Mouse (Mus musculus) myocyte (in vitro differentiated cells): ENCODE measurements around the gene Ppp1r35. TPM values are rescaled to one million over a fixed set of nuclear protein-coding genes. Genes with fewer than 3 reads are reported as not detected.

ENCODE experiments used
- H3K27me3 ChIP-seq: one replicate; pipeline ENCODE4 v1.6.1; 2011; ENCODE audit not compliant: control insufficient read depth, insufficient read depth, insufficient read length
- H3K36me3 ChIP-seq: one replicate; pipeline ENCODE4 v1.6.1; 2011; ENCODE audit not compliant: control insufficient read depth, insufficient read depth
- H3K4me2 ChIP-seq: one replicate; pipeline ENCODE4 v1.6.1; 2011; ENCODE audit warnings: low read depth, control low read depth
- H3K4me3 ChIP-seq: one replicate; pipeline ENCODE4 v1.5.1; 2011; ENCODE audit warnings: mild to moderate bottlenecking, control low read depth, moderate library complexity
- H3K79me2 ChIP-seq: one replicate; pipeline ENCODE4 v1.6.1; 2011; ENCODE audit not compliant: control insufficient read depth, insufficient read depth
- H3ac ChIP-seq: one replicate; pipeline ENCODE4 v1.6.1; 2011; ENCODE audit not compliant: control insufficient read depth, insufficient read length
- CEBPB ChIP-seq: IDR thresholded peaks from 2 replicates; pipeline ENCODE4 v1.6.1; 2011; ENCODE audit warnings: mild to moderate bottlenecking, moderate library complexity; ENCODE audit not compliant: poor library complexity, insufficient read depth, severe bottlenecking
- E2F4 ChIP-seq: IDR thresholded peaks from one replicate; pipeline ENCODE4 v1.6.1; 2011; ENCODE audit warnings: mild to moderate bottlenecking, control low read depth, moderate library complexity; ENCODE audit not compliant: insufficient read depth
- MAX ChIP-seq: IDR thresholded peaks from one replicate; pipeline ENCODE4 v1.6.1; 2011; ENCODE audit warnings: low read depth, mild to moderate bottlenecking, control low read depth
- MYOD1 ChIP-seq, 3 experiments: IDR thresholded peaks; one replicate each; pipeline ENCODE4 v1.6.1; 2011; ENCODE audit warnings: control low read depth in 2 of 3, low read depth in 2 of 3, mild to moderate bottlenecking in 2 of 3, moderate library complexity in 1 of 3; ENCODE audit not compliant: insufficient read length in 2 of 3, control insufficient read depth in 1 of 3
- MYOG ChIP-seq, 3 experiments: IDR thresholded peaks; one replicate each; pipeline ENCODE4 v1.6.1; 2011; ENCODE audit warnings: control low read depth in 2 of 3, low read depth in 2 of 3, mild to moderate bottlenecking in 2 of 3; ENCODE audit not compliant: insufficient read length in 2 of 3, control insufficient read depth in 1 of 3, insufficient read depth in 1 of 3
- POLR2A ChIP-seq: IDR thresholded peaks from one replicate; pipeline ENCODE4 v1.6.1; 2011; ENCODE audit warnings: low read depth, mild to moderate bottlenecking, control low read depth, moderate library complexity; ENCODE audit not compliant: insufficient read length
- POLR2AphosphoS2 ChIP-seq: IDR thresholded peaks from one replicate; pipeline ENCODE4 v1.6.1; 2011; ENCODE audit warnings: low read depth, control low read depth; ENCODE audit not compliant: insufficient read length
- REST ChIP-seq: IDR thresholded peaks from one replicate; pipeline ENCODE4 v1.6.1; 2011; ENCODE audit warnings: mild to moderate bottlenecking, control low read depth, moderate library complexity; ENCODE audit not compliant: insufficient read depth, insufficient read length
- SRF ChIP-seq: IDR thresholded peaks from one replicate; pipeline ENCODE4 v1.6.1; 2011; ENCODE audit warnings: low read depth; ENCODE audit not compliant: control insufficient read depth, insufficient read length
- TCF12 ChIP-seq: IDR thresholded peaks from one replicate; pipeline ENCODE4 v1.6.1; 2011; ENCODE audit warnings: mild to moderate bottlenecking, control low read depth; ENCODE audit not compliant: poor library complexity, insufficient read depth, severe bottlenecking
- TCF3 ChIP-seq: IDR thresholded peaks from one replicate; pipeline ENCODE4 v1.6.1; 2011; ENCODE audit warnings: low read depth, control low read depth; ENCODE audit not compliant: insufficient read length
- USF1 ChIP-seq: IDR thresholded peaks from one replicate; pipeline ENCODE4 v1.6.1; 2011; ENCODE audit warnings: low read depth, mild to moderate bottlenecking, control low read depth, moderate library complexity
- polyA plus RNA-seq: library from polyadenylated mRNA; unstranded; fragments of >200 nt; fragmentation: generic; extraction: Trizol; gene quantifications from one replicate; pipeline ENCODE4 v1.2.1, GENCODE M21; 2012; ENCODE audit warnings: missing spikeins

Gene Ppp1r35
- polyA plus RNA-seq, 1 experiment = 40.4 TPM

GRCm38 (mm10) chr5:137785164-137786031, 6.7 kb downstream of the Ppp1r35 start:
- no peaks in the 10 kb centered on the region for H3K27me3 ChIP-seq
- H3K36me3 ChIP-seq = peaks cover 18% of the 10 kb centered on the region
- H3ac ChIP-seq = peak overlapping the region; percentile 99
- H3K4me2 ChIP-seq = peak overlapping the region; percentile 89
- peaks cover 24% of the 10 kb centered on the region for H3K79me2 ChIP-seq
- peak overlapping the region; percentile 79 for H3K4me3 ChIP-seq
- TF ChIP-seq MYOG (IDR thresholded peaks at IDR 0.05; ENCODE audit: control insufficient read depth in 1 of 3, insufficient read depth in 1 of 3, insufficient read length in 2 of 3, low read depth in 2 of 3) = no peak
- peak; percentile 43 for TF ChIP-seq POLR2A
- TF ChIP-seq POLR2AphosphoS2 = peak; percentile 89

- TF ChIP-seq POLR2AphosphoS2 (peak; percentile 91), SRF (no peak), MYOD1 (IDR thresholded peaks at IDR 0.05; ENCODE audit: control insufficient read depth in 1 of 3, insufficient read length in 2 of 3, low read depth in 2 of 3) (peak in 1 of 3 experiments; percentile 9), POLR2A (peak; percentile 84), TCF3 (no peak), CEBPB (no peak), TCF12 (no peak), REST (no peak), E2F4 (no peak), MAX (peak; percentile 71), MYOG (IDR thresholded peaks at IDR 0.05; ENCODE audit: control insufficient read depth in 1 of 3, insufficient read depth in 1 of 3, insufficient read length in 2 of 3, low read depth in 2 of 3) (no peak), USF1 (peak; percentile 88)
- Histone ChIP-seq H3K79me2 (peaks cover 24% of the 10 kb centered on the region), H3ac (peak overlapping the region; percentile 99), H3K36me3 (peaks cover 13% of the 10 kb centered on the region), H3K4me2 (peak overlapping the region; percentile 56), H3K27me3 (no peaks in the 10 kb centered on the region), H3K4me3 (peak overlapping the region; percentile 79)
These were observed 7.7 kb downstream of the Ppp1r35 start for GRCm38 (mm10) chr5:137786109-137786942.

GRCm38 (mm10) chr5:137787151-137787928, 8.7 kb downstream of the Ppp1r35 start, which contains the start of the genes Mepce and Zcwpw1:
Mepce (minus strand) TSS chr5:137787655.
Zcwpw1 (plus strand) TSS chr5:137787798.
- Histone ChIP-seq H3K79me2 (peaks cover 24% of the 10 kb centered on the region), H3ac (peak within 1 kb of the TSS; percentile 99), H3K4me3 (peak within 1 kb of the TSS; percentile 79), H3K27me3 (no peaks in the 10 kb centered on the region), H3K4me2 (peak within 1 kb of the TSS; percentile 99), H3K36me3 (peaks cover 3% of the 10 kb centered on the region)
- TF ChIP-seq USF1 (no peak), POLR2A (peak; percentile 76), POLR2AphosphoS2 (peak; percentile 45), SRF (no peak), MAX (peak; percentile 97), E2F4 (peak; percentile 76), TCF3 (no peak), MYOG (IDR thresholded peaks at IDR 0.05; ENCODE audit: control insufficient read depth in 1 of 3, insufficient read depth in 1 of 3, insufficient read length in 2 of 3, low read depth in 2 of 3) (no peak), TCF12 (no peak)

GRCm38 (mm10) chr5:137788171-137788570, 9.5 kb downstream of the Ppp1r35 start:
- H3ac ChIP-seq = no peak overlapping the region

More at GRCm38 (mm10) chr5:137788171-137788570, 9.5 kb downstream of the Ppp1r35 start:
- Histone ChIP-seq H3K4me3 (peak overlapping the region; percentile 79), H3K27me3 (no peaks in the 10 kb centered on the region), H3K36me3 (peaks cover 3% of the 10 kb centered on the region), H3K79me2 (peaks cover 23% of the 10 kb centered on the region), H3K4me2 (no peak overlapping the region)
- TF ChIP-seq CEBPB (no peak), E2F4 (no peak)
